Mouse (Mus musculus) hindbrain, embryonic 15.5 days (tissue): ENCODE data around the gene Mageb3. TPM values are rescaled to one million over a fixed set of nuclear protein-coding genes. Genes with fewer than 3 reads are reported as not detected.
"Not testable (repeated sequence)": the region's sequence is repeated elsewhere in the genome, so short reads cannot be mapped to it uniquely, and the experiment has no call there.

Experiments
- ATAC-seq: fragments of 200-750 bp; cut with Nextera tagmentation; 2 replicates; pipeline ENCODE4 v1.8.0; 2017; ENCODE audit warnings: low read depth, moderate number of reproducible peaks, moderate TSS enrichment; ENCODE audit not compliant: low FRiP score
- H3K27ac ChIP-seq: fragments of 300-500 bp; sonication (generic); replicated peaks from 2 replicates; pipeline ENCODE4 v1.5.1; 2015; ENCODE audit warnings: mild to moderate bottlenecking, inconsistent platforms
- H3K27me3 ChIP-seq: fragments of 300-500 bp; sonication (generic); 2 replicates; pipeline ENCODE4 v1.6.1; 2015; ENCODE audit warnings: control low read depth, inconsistent platforms
- H3K36me3 ChIP-seq: fragments of 300-500 bp; sonication (generic); 2 replicates; pipeline ENCODE4 v1.6.1; 2015; ENCODE audit warnings: control low read depth, inconsistent platforms
- H3K4me1 ChIP-seq: fragments of 300-500 bp; sonication (generic); replicated peaks from 2 replicates; pipeline ENCODE4 v1.6.1; 2015; ENCODE audit warnings: control low read depth, inconsistent platforms
- H3K4me2 ChIP-seq: fragments of 300-500 bp; sonication (generic); 2 replicates; pipeline ENCODE4 v1.6.1; 2015; ENCODE audit warnings: moderate library complexity, mild to moderate bottlenecking, inconsistent platforms
- H3K4me3 ChIP-seq: fragments of 300-500 bp; sonication (generic); 2 replicates; pipeline ENCODE4 v1.5.1; 2015; ENCODE audit warnings: mild to moderate bottlenecking, inconsistent platforms
- H3K9ac ChIP-seq: fragments of 300-500 bp; sonication (generic); 2 replicates; pipeline ENCODE4 v1.6.1; 2015; ENCODE audit warnings: inconsistent platforms
- H3K9me3 ChIP-seq: fragments of 300-500 bp; sonication (generic); 2 replicates; pipeline ENCODE4 v1.6.1; 2016; ENCODE audit warnings: control low read depth, inconsistent platforms
- WGBS: fragments of 180-500 bp; shearing (Covaris S2); methylation state at CpG from one replicate; pipeline ENCODE4 v1.1.7; 2015; 5-methylcytosine and 5-hydroxymethylcytosine counted together
- polyA plus RNA-seq: library from polyadenylated mRNA; unstranded; fragments of >200 nt; fragmentation: Nextera tagmentation; extraction: Ambion mirVana; gene quantifications from 2 replicates; pipeline ENCODE4 v1.2.1, GENCODE M21; 2015

The Mageb3 gene
- 0.30 and 0.56 TPM in 2 replicates for polyA plus RNA-seq

- H3K4me3 ChIP-seq, result peak within 1 kb of the TSS; percentile 90
- H3K4me1 ChIP-seq, result peaks cover 27% of the 10 kb centered on the region
- H3K9ac ChIP-seq, result peak within 1 kb of the TSS; percentile 97
- H3K36me3 ChIP-seq, result 0 out of 2 replicates have a peak, but pooled peaks cover 3% of the 10 kb centered on the region
- no peaks in the 10 kb centered on the region for H3K27me3 ChIP-seq
- H3K9me3 ChIP-seq, result no peaks in the 10 kb centered on the region
- peak; percentile 97 for ATAC-seq
- under 1% methylated on average over 47 of the region's 48 CpGs for WGBS
- H3K27ac ChIP-seq, result peak within 1 kb of the TSS; percentile 92
- peak within 1 kb of the TSS; percentile 63 for H3K4me2 ChIP-seq
These were observed at the start of gene Mageb3, which contains the start of gene Ctdspl2 for GRCm38 (mm10) chr2:121955765-121956223. Gene Mageb3 (minus strand): TSS chr2:121956092. Gene Ctdspl2 (plus strand): TSS chr2:121956001.

GRCm38 (mm10) chr2:121995738-121996137 lies 39.8 kb upstream of the Mageb3 start:
- Histone ChIP-seq H3K27ac (no peak overlapping the region), H3K4me2 (no peak overlapping the region), H3K36me3 (peaks cover 23% of the 10 kb centered on the region), H3K4me3 (no peak overlapping the region), H3K4me1 (no peaks in the 10 kb centered on the region), H3K9me3 (no peaks in the 10 kb centered on the region), H3K9ac (no peak overlapping the region), H3K27me3 (no peaks in the 10 kb centered on the region)
- WGBS, result 97% methylated on average over 1 of the region's 1 CpGs
- no peak for ATAC-seq

- H3K9ac ChIP-seq, result peak overlapping the region; percentile 97
- no peak for ATAC-seq
- H3K4me1 ChIP-seq, result peaks cover 27% of the 10 kb centered on the region
- H3K4me2 ChIP-seq, result peak overlapping the region; percentile 63
- 14% methylated on average over 8 of the region's 8 CpGs for WGBS
- H3K27me3 ChIP-seq, result no peaks in the 10 kb centered on the region
- peak overlapping the region; percentile 92 for H3K27ac ChIP-seq
- H3K36me3 ChIP-seq, result peaks cover 8% of the 10 kb centered on the region; the same call in 1 of the 2 replicates
- no peaks in the 10 kb centered on the region for H3K9me3 ChIP-seq
- peak overlapping the region; percentile 90 for H3K4me3 ChIP-seq
These were observed 1.4 kb upstream of the Mageb3 start for GRCm38 (mm10) chr2:121957216-121957792.

GRCm38 (mm10) chr2:121956224-121957018 lies 529 bp upstream of the Mageb3 start:
- whole genome bisulfite sequencing, result under 1% methylated on average over 47 of the region's 47 CpGs
- Histone ChIP-seq H3K27me3 (no peaks in the 10 kb centered on the region), H3K4me1 (peaks cover 27% of the 10 kb centered on the region), H3K36me3 (0 out of 2 replicates have a peak, but pooled peaks cover 5% of the 10 kb centered on the region), H3K9ac (peak overlapping the region; percentile 97), H3K9me3 (no peaks in the 10 kb centered on the region), H3K4me2 (peak overlapping the region; percentile 63), H3K4me3 (peak overlapping the region; percentile 90), H3K27ac (peak overlapping the region; percentile 92)
- peak; percentile 94 for ATAC-seq

GRCm38 (mm10) chr2:121954971-121955656 lies 778 bp downstream of the Mageb3 start:
- Histone ChIP-seq H3K9ac (peak overlapping the region; percentile 97), H3K9me3 (no peaks in the 10 kb centered on the region), H3K27ac (peak overlapping the region; percentile 92), H3K36me3 (no peaks in the 10 kb centered on the region), H3K4me1 (peaks cover 27% of the 10 kb centered on the region), H3K27me3 (no peaks in the 10 kb centered on the region), H3K4me3 (peak overlapping the region; percentile 90), H3K4me2 (peak overlapping the region; percentile 63)
- ATAC-seq, result no peak
- 29% methylated on average over 10 of the region's 10 CpGs for WGBS

GRCm38 (mm10) chr2:121943364-121943763 lies 12.5 kb downstream of the Mageb3 start:
- Histone ChIP-seq H3K4me3 (no peak overlapping the region), H3K27ac (no peak overlapping the region), H3K4me1 (no peaks in the 10 kb centered on the region), H3K9ac (no peak overlapping the region), H3K36me3 (no peaks in the 10 kb centered on the region), H3K27me3 (no peaks in the 10 kb centered on the region), H3K4me2 (no peak overlapping the region), H3K9me3 (no peaks in the 10 kb centered on the region)
- no peak for ATAC-seq
- 83% methylated on average over 3 of the region's 3 CpGs for WGBS

GRCm38 (mm10) chr2:121937624-121938023 lies 18.3 kb downstream of the Mageb3 start:
- H3K4me1 ChIP-seq, H3K27me3 ChIP-seq, H3K9me3 ChIP-seq, ATAC-seq, H3K4me2 ChIP-seq, H3K4me3 ChIP-seq, H3K27ac ChIP-seq, H3K9ac ChIP-seq: not testable (repeated sequence)
- H3K36me3 ChIP-seq, result peaks cover 18% of the 10 kb centered on the region; the same call in 1 of the 2 replicates
- 81% methylated on average over 2 of the region's 2 CpGs for WGBS

GRCm38 (mm10) chr2:121916047-121916970 lies 39.6 kb downstream of the Mageb3 start:
- Histone ChIP-seq H3K27me3 (no peaks in the 10 kb centered on the region), H3K4me2 (no peak overlapping the region), H3K4me3 (no peak overlapping the region), H3K4me1 (no peaks in the 10 kb centered on the region), H3K27ac (no peak overlapping the region), H3K9me3 (no peaks in the 10 kb centered on the region), H3K36me3 (peaks cover 5% of the 10 kb centered on the region), H3K9ac (no peak overlapping the region)
- no peak for ATAC-seq
- WGBS, result 97% methylated on average over 5 of the region's 5 CpGs

GRCm38 (mm10) chr2:121909975-121910374 lies 45.9 kb downstream of the Mageb3 start:
- Histone ChIP-seq H3K4me1 (no peaks in the 10 kb centered on the region), H3K4me2 (no peak overlapping the region), H3K27ac (no peak overlapping the region), H3K36me3 (peaks cover 33% of the 10 kb centered on the region), H3K9me3 (no peaks in the 10 kb centered on the region), H3K27me3 (no peaks in the 10 kb centered on the region), H3K9ac (no peak overlapping the region), H3K4me3 (no peak overlapping the region)
- WGBS, result 90% methylated on average over 3 of the region's 3 CpGs
- no peak for ATAC-seq
